Mouse (Mus musculus) right cerebral cortex, postnatal 25 days (tissue): ENCODE data around the gene Cyfip2.

Experiments used
- DNase-seq: peaks from one replicate; pipeline ENCODE4 v3.0.0; 2022

The Cyfip2 gene

DNA sequence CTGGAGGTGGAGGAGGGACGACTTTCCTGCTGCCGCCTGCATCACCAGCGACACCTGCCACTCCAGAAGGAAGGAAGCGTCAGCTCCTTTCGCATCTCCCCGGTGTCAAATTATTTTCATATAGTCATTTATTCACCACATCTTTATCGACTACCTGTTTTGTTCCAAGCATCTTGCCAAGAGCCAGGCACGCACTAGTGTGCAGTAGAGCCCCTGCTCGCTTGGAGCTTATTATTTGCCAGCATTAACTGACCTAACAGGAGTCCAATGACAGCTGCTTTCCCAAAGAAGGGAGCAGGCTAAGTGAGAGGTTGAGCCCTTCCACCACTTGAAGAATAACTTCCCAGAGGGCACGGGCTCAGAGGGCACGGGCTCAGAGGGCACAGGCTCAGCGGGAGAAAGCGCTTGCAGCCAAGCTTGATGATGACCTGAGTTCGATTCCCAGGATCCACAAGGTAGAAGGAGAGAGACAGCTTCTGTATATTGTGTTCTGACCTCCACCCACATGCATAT, at the start of gene Cyfip2:
Gene Cyfip2 (minus strand): TSS at position 337 of the 513 bp plus-strand sequence.
- DNase-seq = no peak

- DNase-seq = no peak
Measured at GRCm38 (mm10) chr11:46360991-46361665, 48.5 kb upstream of the Cyfip2 start.

DNA sequence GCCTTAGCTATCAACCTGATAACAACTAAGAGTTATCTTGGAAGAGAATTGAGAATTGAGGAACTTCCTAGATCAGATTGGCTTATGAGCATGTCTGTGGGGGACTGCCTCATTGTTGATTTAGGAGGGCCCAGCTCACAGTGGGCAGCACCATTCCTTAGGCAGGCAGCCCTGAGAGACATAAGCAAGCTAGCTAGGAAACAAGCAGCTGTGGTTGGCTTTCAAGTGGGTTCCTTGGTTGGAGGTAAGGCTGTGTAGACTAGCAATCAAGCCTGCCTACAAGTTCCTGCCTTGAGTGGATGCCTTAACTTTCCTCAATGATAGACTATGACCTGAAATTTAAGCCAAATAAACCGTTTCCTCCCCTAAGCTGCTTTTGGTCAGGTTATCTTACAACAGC, 45.7 kb upstream of the Cyfip2 start:
- no peak for DNase-seq

DNA sequence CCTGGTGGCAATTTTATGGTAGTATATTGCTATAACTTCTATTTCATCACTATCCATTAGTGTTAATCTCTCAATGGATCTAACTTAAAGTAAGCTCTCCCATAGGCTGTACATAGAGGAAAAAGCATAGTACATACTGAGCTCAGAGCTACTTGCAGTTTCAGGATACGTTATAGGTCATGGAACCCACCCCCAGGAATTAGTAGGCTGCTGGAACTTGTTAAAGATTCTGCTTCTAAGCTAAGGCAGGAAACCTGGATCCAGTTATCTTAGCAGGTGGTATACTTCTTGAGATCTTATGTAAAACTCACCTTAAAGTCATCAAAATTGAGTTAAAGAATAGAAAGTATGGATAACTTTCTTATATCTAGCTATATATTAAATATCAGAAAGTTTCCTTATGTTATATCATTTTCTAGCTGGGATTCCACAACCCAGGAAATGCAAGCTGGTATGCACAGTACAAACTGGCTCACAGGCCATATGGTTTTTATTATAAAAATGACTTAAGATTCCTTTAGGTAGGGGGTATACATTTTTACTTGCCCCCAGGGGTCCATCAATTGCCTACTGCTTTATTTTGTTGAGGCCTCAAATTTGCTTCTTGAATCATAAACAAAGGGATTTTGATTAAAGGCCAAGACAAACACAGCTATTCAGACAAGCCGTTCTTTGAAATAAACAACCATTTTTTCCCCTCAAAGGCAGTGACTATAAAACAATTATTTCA, 37.2 kb upstream of the Cyfip2 start:
- DNase-seq = no peak

GRCm38 (mm10) chr11:46348416-46348815, 35.8 kb upstream of the Cyfip2 start:
- no peak for DNase-seq

DNA sequence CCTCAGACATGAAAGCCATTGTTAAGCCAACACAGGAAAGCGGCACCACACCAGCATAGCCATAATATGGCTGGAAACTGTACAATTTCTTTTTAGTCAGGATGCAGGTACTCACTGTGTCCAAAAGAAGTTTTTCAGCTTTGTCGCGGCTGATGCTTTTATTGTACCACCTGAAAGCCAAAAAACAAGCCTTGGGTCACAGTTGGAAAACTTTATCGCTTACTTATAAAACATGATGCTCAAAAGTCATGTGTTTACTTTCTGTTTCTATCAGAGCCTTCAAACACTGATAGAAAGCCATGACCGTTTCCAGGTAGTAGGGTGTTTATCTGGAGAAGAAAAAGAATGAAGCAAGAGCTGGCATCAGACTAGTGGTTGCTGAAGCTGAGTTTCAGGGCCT, 35.1 kb upstream of the Cyfip2 start:
- no peak for DNase-seq

- no peak for DNase-seq
Measured at GRCm38 (mm10) chr11:46343886-46344546, 31.4 kb upstream of the Cyfip2 start.

- no peak for DNase-seq
Measured at GRCm38 (mm10) chr11:46341960-46342359, 29.3 kb upstream of the Cyfip2 start.

GRCm38 (mm10) chr11:46336020-46336419, 23.4 kb upstream of the Cyfip2 start:
- no peak for DNase-seq

DNA sequence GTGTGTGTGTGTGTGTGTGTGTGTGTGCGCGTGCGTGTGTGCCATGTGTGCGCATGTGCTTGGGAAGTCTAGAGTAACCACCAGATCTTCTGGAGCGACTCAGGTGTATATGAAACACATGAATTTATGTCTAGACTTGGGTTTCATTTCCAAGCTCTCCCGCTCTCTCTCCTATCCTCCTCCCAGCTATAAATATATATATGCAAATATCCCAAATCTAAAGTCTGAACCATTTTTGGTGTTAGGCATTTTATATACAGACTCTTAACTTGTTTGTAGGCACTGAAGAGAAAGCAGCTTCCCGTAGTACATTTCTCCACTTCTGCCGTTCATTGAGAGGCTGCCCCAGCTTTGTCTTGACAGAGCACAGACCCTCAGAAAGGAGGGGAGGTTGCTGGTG, 19.6 kb upstream of the Cyfip2 start:
- no peak for DNase-seq

DNA sequence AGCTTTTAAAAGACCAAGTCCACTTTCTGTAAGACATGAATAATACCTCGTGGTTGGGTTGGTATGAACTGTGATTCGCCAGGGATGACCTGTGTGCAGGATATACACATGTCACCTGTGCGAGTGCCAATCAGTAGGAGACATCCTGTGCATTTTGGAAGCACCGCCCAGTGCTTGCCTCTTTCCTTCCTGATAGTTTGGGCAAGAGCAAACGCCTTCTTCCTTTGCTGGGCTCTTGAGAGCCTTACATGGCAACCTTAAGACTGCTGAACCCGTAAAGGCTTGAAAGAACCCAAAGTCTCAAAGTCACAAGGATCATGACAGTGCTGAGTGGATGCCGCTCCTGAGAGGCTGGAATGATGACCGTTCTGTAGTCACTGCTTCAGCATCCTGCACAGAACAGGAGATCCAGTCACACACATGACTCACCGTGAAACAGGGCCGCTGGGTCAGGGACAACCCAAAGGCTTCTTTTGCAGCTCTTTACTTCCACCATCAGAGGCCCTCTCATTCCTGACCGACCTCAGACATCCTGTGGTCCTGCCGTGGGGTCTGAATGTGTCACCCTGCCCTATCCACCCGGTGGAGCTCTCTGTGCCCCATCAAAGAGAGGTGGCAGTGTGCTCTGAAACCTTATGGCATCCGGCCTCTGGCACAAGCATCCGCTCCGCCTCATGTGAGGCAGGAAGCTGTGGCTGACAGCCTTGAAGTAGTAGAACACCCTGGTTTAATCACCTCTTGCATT, 13.8 kb upstream of the Cyfip2 start:
- no peak for DNase-seq

DNA sequence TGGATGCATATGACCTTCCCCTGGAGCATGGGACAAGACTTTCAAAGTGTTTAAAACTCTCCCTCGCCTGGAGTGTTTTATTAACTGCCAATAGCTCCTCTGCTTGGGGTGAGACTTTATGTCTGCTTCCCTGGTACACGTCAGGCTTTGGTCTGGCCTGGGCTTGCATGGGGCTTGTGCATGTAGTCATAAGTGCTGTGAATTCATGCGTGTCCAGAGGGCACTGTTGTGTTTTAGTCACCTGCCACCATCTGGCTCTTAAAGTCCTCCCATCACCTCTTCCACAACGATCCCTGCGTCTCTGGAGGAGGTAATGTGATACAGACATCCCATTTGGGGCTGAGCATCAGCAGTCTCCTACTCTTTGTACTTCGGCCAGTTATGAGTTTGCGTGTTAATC, 8.9 kb upstream of the Cyfip2 start:
- no peak for DNase-seq

GRCm38 (mm10) chr11:46314534-46314933, 1.9 kb upstream of the Cyfip2 start:
- DNase-seq = no peak

- peak; percentile 59 for DNase-seq
Measured at GRCm38 (mm10) chr11:46313851-46314250, 1.2 kb upstream of the Cyfip2 start.

DNA sequence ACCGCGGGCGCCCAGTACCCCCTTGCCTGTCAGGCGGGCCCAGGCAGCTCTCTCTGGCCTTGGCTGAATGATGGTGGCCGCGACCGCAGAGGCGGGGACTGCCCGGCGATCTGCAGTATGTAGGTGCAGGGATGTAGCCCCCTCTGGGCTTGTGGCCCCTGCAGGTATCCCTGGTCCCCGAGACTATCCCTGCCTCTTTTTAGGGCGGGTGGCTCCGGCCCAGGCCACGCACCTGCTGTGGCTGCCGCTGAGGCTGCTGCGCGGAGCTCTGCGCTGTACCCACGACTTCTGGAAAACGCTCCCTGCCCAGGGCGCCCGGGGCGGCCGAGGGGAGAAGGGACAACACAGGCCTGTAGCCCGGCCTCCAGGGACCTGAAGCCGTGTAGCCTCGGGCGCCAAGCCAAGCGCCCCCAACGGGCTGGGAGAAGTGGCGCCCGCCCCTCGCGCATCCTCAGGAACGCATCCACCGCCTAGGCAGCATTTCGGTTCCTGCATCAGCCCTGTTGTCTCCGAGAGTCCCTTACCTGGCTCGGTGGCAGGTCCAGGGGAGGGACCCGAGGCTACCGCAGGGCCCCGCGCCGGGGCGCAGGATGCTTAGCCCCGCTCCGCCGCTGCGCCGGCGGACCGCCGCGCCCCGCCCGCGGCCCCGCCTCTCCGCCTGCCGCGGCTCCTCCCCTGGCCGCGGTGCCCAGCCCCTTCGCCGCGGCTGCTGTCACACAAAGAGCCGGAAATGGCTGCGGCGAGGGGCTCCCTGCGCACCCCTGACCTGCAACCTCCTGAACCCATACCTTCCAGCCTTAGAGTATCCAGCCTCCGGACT, 746 bp downstream of the Cyfip2 start:
- DNase-seq = peak; percentile 76

GRCm38 (mm10) chr11:46311181-46311702, 1.4 kb downstream of the Cyfip2 start:
- DNase-seq = peak; percentile 33

- DNase-seq = no peak
Measured at GRCm38 (mm10) chr11:46310647-46311063, 2.0 kb downstream of the Cyfip2 start.

DNA sequence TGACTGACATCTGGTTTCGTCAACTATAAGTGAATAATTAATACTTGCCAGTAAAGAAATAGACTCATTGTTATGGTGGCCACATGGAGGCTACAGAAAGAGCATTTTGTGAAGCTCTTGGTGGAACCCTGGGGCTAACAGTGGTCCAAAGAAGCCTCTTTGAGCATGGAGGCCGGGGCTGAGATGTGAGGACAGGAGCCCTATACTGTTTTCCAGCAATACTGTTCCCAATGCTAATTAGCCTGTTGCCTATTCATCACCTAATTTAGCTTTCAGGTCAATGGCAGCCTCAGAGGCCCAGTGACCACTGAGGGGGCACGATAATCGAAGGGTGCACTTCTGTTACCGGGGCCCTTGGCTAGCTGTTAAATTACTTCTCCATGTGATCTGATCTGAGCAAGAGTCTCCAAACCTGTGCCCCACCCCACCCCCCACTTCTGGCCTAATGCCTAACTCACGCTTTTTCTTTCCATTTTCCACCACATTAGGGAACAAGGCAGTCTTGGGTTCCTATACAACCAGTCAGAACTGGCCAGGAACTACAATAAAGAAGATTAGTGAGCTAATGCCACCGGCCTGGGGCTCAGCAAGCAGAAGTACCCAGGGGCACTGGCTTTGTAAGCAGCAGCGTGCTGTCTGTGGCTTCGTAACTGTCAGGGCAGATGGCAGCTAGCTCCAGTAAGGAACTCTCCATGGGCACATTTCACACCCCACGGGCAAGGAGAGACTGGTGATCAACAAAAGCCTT, 2.7 kb downstream of the Cyfip2 start:
- DNase-seq = no peak

DNA sequence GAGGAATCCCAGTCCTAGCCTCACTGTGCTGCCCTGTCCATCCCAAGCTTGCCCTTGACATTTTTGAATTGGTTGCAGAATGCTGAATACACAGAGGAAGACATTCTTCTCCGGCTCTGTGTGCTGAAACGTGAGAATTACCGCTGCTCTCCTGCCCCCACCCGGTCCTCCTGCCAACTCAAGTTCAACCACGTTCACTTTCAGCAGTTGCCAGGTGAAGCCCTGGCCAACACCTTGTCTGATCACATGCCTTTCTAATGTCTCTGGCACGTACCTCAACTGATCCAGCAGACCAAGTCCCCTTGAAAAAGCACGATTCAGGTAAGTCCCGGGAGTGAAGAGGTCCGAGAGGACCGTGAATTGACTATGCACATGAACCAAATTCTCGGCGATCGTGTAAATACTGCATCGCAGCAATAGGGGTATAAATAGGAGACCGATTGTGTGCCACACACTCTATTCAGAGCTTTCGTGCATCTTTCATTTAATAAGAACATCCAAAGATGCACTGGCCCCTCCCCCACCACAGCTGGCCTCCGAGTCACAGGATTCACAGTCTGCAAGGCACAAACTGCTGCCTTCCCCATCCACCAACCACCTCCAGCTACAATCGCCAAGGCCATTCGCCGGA, 3.4 kb downstream of the Cyfip2 start:
- peak; percentile 48 for DNase-seq

DNA sequence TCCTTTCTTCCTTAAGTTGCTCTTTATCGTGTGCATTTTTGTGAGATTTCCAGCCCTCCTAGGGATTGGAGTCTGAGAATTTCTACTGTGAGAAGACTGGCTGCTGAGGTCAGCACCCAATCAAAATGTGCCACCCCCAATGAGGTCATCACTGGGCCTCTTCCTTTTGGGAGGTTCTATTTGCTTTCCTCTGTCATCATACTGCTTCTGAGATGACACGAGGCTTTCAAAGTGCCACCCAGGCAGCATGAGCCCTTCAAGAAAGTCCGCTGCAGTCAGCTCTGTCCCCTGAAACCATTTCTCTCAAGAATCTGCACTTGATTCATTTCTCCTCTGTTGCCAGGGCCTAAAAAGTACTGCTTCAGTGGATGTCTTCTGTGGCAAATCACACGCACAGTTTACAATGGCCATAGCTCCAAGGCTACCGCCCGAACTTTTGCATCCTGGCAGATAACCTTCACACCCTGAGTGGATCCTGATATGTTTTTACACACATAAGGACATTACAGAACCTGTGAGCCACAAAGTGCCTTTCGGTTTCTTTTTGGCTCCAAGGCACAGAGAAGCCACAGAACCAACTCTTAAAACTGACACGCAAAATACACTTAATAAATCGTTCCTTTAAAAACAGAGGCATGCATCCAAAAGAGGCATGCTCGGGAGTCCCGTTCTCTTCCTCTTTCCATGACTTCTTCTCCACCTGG, 4.2 kb downstream of the Cyfip2 start:
- DNase-seq = no peak
